Mouse (Mus musculus) layer of hippocampus, adult 9-11 months (tissue): ENCODE results near the gene Ppp3r2.
A peak's percentile ranks its signal among the peaks of the same experiment; 100 is the strongest.

ENCODE experiments used
- DNase-seq: peaks from one replicate; pipeline ENCODE4 v3.0.0; 2022

Gene Ppp3r2

GRCm38 (mm10) chr4:49681812-49682211, at the start of gene Ppp3r2:
Ppp3r2 (minus strand) TSS chr4:49682024.
- no peak for DNase-seq

- DNase-seq: no peak
Observed at GRCm38 (mm10) chr4:49729326-49729725, 47.5 kb upstream of the Ppp3r2 start.

- no peak for DNase-seq
Observed at GRCm38 (mm10) chr4:49723908-49724307, 42.1 kb upstream of the Ppp3r2 start.

GRCm38 (mm10) chr4:49691405-49692194, 9.8 kb upstream of the Ppp3r2 start:
- no peak for DNase-seq

GRCm38 (mm10) chr4:49688594-49689288, 6.9 kb upstream of the Ppp3r2 start:
- DNase-seq: peak; percentile 34

GRCm38 (mm10) chr4:49680171-49680875, 1.5 kb downstream of the Ppp3r2 start:
- no peak for DNase-seq

GRCm38 (mm10) chr4:49676790-49677189, 5.0 kb downstream of the Ppp3r2 start:
- no peak for DNase-seq

GRCm38 (mm10) chr4:49676071-49676470, 5.8 kb downstream of the Ppp3r2 start:
- no peak for DNase-seq

GRCm38 (mm10) chr4:49664850-49665249, 17.0 kb downstream of the Ppp3r2 start:
- no peak for DNase-seq

GRCm38 (mm10) chr4:49662231-49662630, 19.6 kb downstream of the Ppp3r2 start:
- DNase-seq: no peak

- DNase-seq: no peak
Observed at GRCm38 (mm10) chr4:49661664-49662063, 20.2 kb downstream of the Ppp3r2 start.

- no peak for DNase-seq
Observed at GRCm38 (mm10) chr4:49659421-49659820, 22.4 kb downstream of the Ppp3r2 start.

GRCm38 (mm10) chr4:49639913-49640312, 41.9 kb downstream of the Ppp3r2 start:
- no peak for DNase-seq

GRCm38 (mm10) chr4:49637821-49638220, 44.0 kb downstream of the Ppp3r2 start:
- no peak for DNase-seq

GRCm38 (mm10) chr4:49632139-49632481, 49.7 kb downstream of the Ppp3r2 start:
- DNase-seq: no peak

GRCm38 (mm10) chr4:49631319-49632138, 50.3 kb downstream of the Ppp3r2 start, which contains the start of gene Rnf20:
Rnf20 (plus strand) TSS chr4:49632006.
- peak; percentile 95 for DNase-seq

- DNase-seq: no peak
Observed at GRCm38 (mm10) chr4:49628941-49629340, 52.9 kb downstream of the Ppp3r2 start.
